Mouse (Mus musculus) cerebellum, adult (tissue): ENCODE measurements around the gene Taar1.

Source experiments
- ATAC-seq: cut with Nextera tagmentation; 2 replicates; pipeline ENCODE4 v1.9.2; 2017; ENCODE audit warnings: mild to moderate bottlenecking, moderate library complexity, mixed read lengths; ENCODE audit not compliant: insufficient number of reproducible peaks, low FRiP score, low TSS enrichment

Gene Taar1

GRCm38 (mm10) chr10:23920056-23920455, at the start of gene Taar1:
Taar1 (plus strand) TSS chr10:23920356.
- no peak for ATAC-seq

DNA sequence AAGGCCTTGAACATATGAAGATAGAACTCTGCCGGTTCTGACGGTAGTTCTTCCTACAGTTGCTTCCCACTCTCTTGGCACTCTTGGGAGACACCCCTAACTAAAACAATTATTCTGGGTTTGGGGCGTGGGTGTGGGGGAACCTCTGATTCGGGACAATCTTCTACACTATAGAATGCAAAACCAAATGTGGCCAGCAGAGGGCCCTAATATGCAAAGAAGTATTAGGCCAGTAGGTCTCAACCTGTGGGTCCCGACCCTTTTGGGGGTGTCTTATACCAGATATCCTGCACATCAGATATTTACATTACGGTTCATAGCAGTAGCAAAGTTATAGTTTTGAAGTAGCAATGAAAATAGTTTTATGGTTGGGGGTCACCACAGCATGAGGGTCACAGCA, 39.5 kb upstream of the Taar1 start:
- no peak for ATAC-seq

GRCm38 (mm10) chr10:23884910-23885309, 35.2 kb upstream of the Taar1 start:
- no peak for ATAC-seq

- no peak for ATAC-seq
Observed at GRCm38 (mm10) chr10:23886060-23886459, 34.1 kb upstream of the Taar1 start.

- ATAC-seq = no peak
Observed at GRCm38 (mm10) chr10:23892987-23893386, 27.2 kb upstream of the Taar1 start.

DNA sequence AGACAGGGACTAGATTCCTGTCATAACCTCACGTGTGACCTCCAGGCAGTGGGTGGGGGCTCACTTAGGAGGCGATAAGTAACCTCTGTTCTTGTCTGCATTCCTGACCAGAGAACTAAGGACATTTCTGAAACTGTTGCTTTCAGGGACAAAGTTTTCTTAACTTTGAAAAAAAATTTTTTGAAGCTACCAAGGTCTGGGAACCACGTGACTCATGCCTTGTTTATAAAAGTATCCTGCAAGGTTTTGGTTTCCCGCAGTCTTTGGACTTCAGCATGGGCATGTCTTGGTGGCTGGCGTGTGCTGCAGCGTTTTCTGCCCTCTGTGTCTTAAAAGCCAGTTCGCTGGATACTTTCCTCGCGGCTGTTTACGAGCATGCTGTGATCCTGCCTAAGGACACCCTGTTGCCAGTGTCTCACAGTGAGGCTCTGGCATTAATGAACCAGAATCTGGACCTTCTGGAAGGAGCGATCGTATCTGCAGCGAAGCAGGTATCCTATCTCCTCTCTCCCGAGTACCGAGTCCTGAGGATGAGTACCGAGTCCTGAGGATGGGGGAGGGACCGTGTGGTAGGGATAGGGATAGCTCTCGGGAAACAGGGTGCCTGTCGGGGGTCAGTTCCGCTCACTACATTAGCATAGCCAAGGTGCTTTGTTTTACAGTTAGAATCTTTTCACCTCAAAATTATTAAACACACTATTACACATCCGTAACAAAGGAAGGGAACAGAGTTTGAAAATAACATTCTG, 25.4 kb upstream of the Taar1 start, which contains the start of gene Vnn1:
Vnn1 (plus strand) TSS at position 88 of the 749 bp plus-strand sequence.
- no peak for ATAC-seq

- no peak for ATAC-seq
Observed at GRCm38 (mm10) chr10:23895376-23895775, 24.8 kb upstream of the Taar1 start.

DNA sequence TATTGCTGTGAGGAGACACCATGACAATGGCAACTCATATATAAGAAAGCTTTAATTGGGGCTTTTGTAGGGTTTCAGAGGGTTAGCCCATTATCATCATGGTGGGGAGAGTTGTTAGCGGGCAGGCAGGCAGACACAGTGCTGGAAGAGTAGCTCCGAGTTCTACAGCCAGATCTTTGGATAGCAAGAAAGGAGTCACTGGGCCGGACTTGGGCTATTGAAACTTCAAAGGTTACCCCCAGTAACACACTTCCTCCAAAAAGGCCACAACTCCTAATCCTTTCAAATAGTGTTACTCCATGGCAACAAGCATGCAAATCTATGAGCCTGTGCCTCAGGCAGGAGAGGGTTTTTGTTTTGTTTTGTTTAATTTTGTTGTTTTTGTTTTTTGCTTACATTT, 19.0 kb upstream of the Taar1 start:
- no peak for ATAC-seq

- ATAC-seq = no peak
Observed at GRCm38 (mm10) chr10:23905661-23906060, 14.5 kb upstream of the Taar1 start.

- ATAC-seq = no peak
Observed at GRCm38 (mm10) chr10:23922468-23922867, 2.3 kb downstream of the Taar1 start.

GRCm38 (mm10) chr10:23923941-23924340, 3.8 kb downstream of the Taar1 start:
- no peak for ATAC-seq

- ATAC-seq = no peak
Observed at GRCm38 (mm10) chr10:23937613-23938012, 17.5 kb downstream of the Taar1 start.

- 0 out of 2 replicates have a peak, but pooled peaks have one; percentile 20 for ATAC-seq
Observed at GRCm38 (mm10) chr10:23938312-23938711, 18.2 kb downstream of the Taar1 start, which contains the start of gene Taar2. Taar2 (plus strand) TSS chr10:23938572.

DNA sequence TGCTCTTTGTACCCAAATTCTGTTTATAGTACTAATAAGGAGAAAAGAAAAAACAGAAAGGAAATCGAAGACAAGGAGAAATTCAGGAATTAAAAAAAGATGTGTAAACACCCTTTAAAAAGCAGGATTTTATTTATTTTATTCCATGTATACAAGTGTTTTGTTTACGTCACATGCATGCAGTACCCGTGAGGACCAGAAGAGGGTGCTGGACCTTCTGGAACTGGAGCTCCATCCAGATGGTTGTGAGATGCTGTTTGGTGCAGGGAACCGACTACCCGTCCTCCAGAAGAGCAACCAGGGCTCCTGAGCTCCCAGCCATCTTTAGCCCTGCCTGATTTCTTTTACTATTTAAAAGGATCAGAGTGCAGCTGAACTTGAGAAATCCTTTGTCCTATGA, 22.3 kb downstream of the Taar1 start:
- no peak for ATAC-seq

DNA sequence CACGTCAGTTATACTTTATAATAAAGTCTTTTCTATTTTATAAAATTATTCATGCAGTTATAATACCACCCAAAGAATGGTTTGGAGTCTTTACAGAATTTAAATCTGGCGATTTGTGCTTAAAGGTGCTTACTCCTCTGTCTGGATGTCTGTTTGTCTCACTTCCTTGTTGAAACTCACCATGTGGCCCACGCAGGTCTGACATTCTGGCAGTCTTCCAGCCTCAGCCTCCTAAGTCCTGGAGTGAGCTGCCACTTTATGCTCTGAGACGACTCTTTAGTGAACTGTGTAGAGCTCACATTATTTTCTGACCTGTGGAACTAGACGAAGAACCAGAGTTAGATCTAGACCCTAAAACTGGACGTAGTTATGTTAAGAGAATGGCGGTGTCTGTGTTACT, 27.9 kb downstream of the Taar1 start:
- ATAC-seq = no peak

DNA sequence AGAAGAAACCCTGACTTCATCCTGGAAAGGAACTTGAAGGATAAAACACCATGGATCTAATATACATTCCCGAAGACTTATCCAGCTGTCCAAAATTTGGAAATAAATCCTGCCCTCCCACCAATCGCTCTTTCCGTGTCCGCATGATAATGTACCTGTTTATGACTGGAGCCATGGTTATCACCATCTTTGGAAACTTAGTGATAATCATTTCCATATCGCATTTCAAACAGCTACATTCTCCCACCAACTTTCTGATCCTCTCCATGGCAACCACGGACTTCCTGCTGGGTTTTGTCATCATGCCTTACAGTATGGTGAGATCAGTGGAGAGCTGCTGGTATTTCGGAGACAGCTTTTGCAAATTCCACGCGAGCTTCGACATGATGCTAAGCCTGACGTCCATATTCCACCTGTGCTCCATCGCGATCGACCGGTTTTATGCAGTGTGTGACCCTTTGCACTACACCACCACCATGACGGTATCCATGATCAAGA, 29.4 kb downstream of the Taar1 start, which contains the start of gene Taar3:
Taar3 (plus strand) TSS at position 51 of the 498 bp plus-strand sequence.
- no peak for ATAC-seq

DNA sequence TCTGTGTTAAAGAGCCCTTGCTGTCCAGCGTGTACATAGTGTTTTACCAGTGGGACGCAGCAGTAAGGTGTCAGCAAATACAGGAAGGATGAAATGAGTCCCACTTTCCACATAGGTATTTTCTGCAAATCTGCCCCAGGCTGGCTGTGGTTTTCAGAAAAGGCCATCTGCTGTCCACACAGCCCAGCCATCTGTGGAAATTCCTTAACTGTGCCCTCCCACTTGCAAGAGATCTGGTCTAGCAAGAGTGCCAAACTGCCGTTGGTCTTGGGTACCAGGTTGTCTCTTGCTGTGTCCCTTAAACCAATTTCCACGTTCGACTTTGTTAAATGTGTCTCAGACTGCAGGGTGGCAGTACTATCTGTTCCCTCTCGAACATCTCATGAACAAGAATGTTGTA, 31.6 kb downstream of the Taar1 start:
- peak; percentile 93 for ATAC-seq

- ATAC-seq = no peak
Observed at GRCm38 (mm10) chr10:23959071-23959470, 38.9 kb downstream of the Taar1 start.

DNA sequence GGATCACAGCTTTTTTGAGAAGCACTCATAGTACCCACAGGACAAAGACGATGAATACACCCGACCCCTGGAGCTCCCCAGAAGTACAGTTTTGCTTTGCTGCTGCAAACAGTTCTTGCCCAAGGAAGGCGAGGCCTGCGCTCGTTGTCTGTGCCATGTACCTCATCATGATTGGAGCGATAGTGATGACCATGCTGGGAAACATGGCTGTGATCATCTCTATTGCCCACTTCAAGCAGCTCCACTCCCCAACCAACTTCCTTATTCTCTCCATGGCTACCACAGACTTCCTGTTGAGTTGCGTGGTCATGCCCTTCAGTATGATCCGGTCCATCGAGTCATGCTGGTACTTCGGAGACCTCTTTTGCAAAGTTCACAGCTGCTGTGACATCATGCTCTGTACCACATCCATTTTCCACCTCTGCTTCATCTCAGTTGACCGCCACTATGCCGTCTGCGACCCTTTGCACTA, 40.3 kb downstream of the Taar1 start, which contains the start of gene Taar4:
Taar4 (plus strand) TSS at position 51 of the 472 bp plus-strand sequence.
- ATAC-seq = no peak

DNA sequence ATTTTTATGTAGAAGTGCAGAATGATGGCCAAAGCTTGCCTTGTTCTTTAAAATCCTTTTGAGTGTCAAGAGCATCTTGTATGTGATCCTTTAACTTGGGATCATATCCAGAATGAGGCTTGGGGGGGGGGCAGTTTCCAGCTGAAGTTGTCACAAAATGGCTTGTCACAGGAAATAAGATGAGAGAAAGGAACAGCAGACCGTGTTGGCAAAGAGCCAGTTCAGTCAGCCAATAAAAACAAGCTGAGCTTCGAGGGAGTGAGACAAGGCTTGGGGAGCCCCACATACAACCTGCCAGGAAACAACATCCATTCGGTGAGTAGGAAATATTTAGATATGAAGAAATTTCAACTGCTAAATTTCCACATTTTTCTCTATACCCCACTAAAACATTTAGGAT, 43.3 kb downstream of the Taar1 start:
- no peak for ATAC-seq

GRCm38 (mm10) chr10:23964921-23965610, 44.9 kb downstream of the Taar1 start:
- ATAC-seq = no peak
